Comparison of ENCODE assay signal across 32 mouse cellular contexts in the genomic region with DNA sequence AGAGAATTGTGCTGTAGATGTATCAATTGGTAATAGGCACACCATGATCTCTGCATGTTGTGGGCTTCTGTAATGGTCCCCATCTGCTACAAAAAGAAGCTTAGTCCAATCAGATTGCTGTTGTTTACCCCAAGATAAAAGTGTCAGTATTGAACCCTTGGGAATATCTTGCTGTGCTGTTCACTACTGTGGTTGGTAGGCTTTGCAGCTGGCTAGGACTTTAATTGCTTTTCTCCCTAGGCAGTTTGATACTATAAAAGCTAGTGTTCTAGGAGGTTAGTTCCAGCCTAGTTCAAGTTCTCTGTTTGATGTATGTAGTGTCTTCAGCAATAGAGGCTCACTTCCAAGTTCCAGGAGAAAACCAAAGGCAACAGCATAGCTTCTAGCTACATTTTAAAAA.
"Had no signal": no experiment of that assay in that cellular context is flagged by ENCODE, and none has a peak within 500 bp of the region (broad histone marks: within the 10 kb centered on the region; RNA-seq: fewer than 3 reads in every experiment).

No protein-coding gene starts in this region.

- ATAC-seq: liver, embryonic 12.5 days; liver, postnatal 0 days; lung, postnatal 0 days; midbrain, embryonic 13.5 days; midbrain, embryonic 15.5 days; midbrain, embryonic 16.5 days had no signal

- H3K27ac ChIP-seq: left cerebral cortex, adult 2 months; limb, embryonic 10.5 days; limb, embryonic 12.5 days; limb, embryonic 13.5 days; limb, embryonic 15.5 days; liver, embryonic 12.5 days; liver, embryonic 13.5 days; liver, embryonic 14.5 days; liver, embryonic 15.5 days; lung, embryonic 15.5 days; macrophage; midbrain, embryonic 10.5 days; midbrain, embryonic 12.5 days; midbrain, embryonic 13.5 days; midbrain, embryonic 15.5 days had no signal

- H3K4me1 ChIP-seq: limb, embryonic 10.5 days; limb, embryonic 12.5 days; limb, embryonic 13.5 days; limb, embryonic 15.5 days; liver, embryonic 12.5 days; liver, embryonic 13.5 days; liver, embryonic 15.5 days; lung, embryonic 15.5 days; megakaryocyte, embryonic 14.5 days; midbrain, embryonic 10.5 days; midbrain, embryonic 12.5 days; midbrain, embryonic 13.5 days; midbrain, embryonic 15.5 days had no signal

- H3K9ac ChIP-seq: limb, embryonic 12.5 days; limb, embryonic 13.5 days; limb, embryonic 15.5 days; liver, embryonic 12.5 days; liver, embryonic 13.5 days; liver, embryonic 14.5 days; liver, embryonic 15.5 days; liver, postnatal 0 days; lung, embryonic 14.5 days; lung, embryonic 15.5 days; midbrain, embryonic 12.5 days; midbrain, embryonic 13.5 days; midbrain, embryonic 15.5 days had no signal

- H3K4me3 ChIP-seq: left cerebral cortex, adult 2 months; limb, embryonic 10.5 days; limb, embryonic 12.5 days; limb, embryonic 13.5 days; limb, embryonic 15.5 days; liver, embryonic 12.5 days; liver, embryonic 13.5 days; liver, embryonic 15.5 days; lung, embryonic 15.5 days; megakaryocyte, embryonic 14.5 days; midbrain, embryonic 10.5 days; midbrain, embryonic 12.5 days; midbrain, embryonic 13.5 days; midbrain, embryonic 15.5 days; myocyte had no signal

- H3K4me2 ChIP-seq: limb, embryonic 12.5 days; limb, embryonic 13.5 days; limb, embryonic 15.5 days; liver, embryonic 11.5 days; liver, embryonic 12.5 days; liver, embryonic 13.5 days; liver, embryonic 15.5 days; lung, embryonic 14.5 days; lung, embryonic 15.5 days; midbrain, embryonic 11.5 days; midbrain, embryonic 12.5 days; midbrain, embryonic 13.5 days; midbrain, embryonic 15.5 days had no signal

- H3K36me3 ChIP-seq: limb, embryonic 10.5 days; limb, embryonic 12.5 days; limb, embryonic 13.5 days; limb, embryonic 15.5 days; liver, embryonic 12.5 days; liver, embryonic 13.5 days; liver, embryonic 15.5 days; lung, embryonic 15.5 days; midbrain, embryonic 10.5 days; midbrain, embryonic 12.5 days; midbrain, embryonic 13.5 days; midbrain, embryonic 15.5 days had no signal

- DNase-seq: left cerebral cortex, postnatal 4 days; liver; liver, embryonic 13.5 days; liver, postnatal 0 days; lung, adult 18-20 months; lung, adult 2 months; lung, embryonic 14.5 days; lung, postnatal 10 days; lung, postnatal 14 days; lung, postnatal 36 days; lung, postnatal 4 days; midbrain, embryonic 14.5 days had no signal

- H3K27me3 ChIP-seq: limb, embryonic 12.5 days; limb, embryonic 13.5 days; limb, embryonic 15.5 days; liver, embryonic 12.5 days; liver, embryonic 13.5 days; liver, embryonic 15.5 days; lung, embryonic 15.5 days; megakaryocyte, embryonic 14.5 days; midbrain, embryonic 12.5 days; midbrain, embryonic 13.5 days; midbrain, embryonic 15.5 days had no signal

- H3K9me3 ChIP-seq: limb, embryonic 10.5 days; limb, embryonic 12.5 days; limb, embryonic 13.5 days; limb, embryonic 15.5 days; liver, embryonic 12.5 days; liver, embryonic 13.5 days; liver, embryonic 15.5 days; lung, embryonic 15.5 days; megakaryocyte, embryonic 14.5 days; midbrain, embryonic 12.5 days; midbrain, embryonic 13.5 days; midbrain, embryonic 15.5 days had no signal
